11 mouse cellular contexts compared by ENCODE assay signal in the genomic region with DNA sequence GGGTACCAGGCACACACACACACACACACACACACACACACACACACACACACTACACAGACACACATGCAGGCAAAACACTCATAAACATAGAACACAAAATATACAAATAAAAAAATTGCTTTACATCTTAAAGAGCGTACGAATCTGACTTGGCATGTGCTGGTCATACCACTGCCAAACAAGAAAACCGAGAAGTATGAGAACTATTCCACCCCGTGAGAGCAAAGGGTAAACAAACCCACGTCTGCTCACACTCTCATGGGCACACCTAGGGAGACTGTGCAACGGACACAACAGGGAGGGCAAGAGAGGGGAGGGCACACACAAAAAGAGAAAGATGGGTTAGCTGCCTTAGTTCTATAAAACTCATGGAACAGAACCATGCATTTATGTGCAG. TPM values are rescaled to one million over a fixed set of nuclear protein-coding genes. Genes with fewer than 3 reads are reported as not detected.
DNase-seq lines count a peak whose midpoint lies in the region; ATAC-seq lines count a peak whose summit lies in the region.
"Had no signal": no experiment of that assay in that cellular context is flagged by ENCODE, and none has a peak within 500 bp of the region (broad histone marks: within the 10 kb centered on the region; RNA-seq: fewer than 3 reads in every experiment).

No protein-coding gene starts in this region.

- intact Hi-C loops in heart, postnatal 10 days (cut with DNase I), result no loop called here

- H3K4me3 ChIP-seq in heart, embryonic 15.5 days, result peak overlapping the region; percentile 43
- H3K4me3 ChIP-seq in hindbrain, embryonic 11.5 days (ENCODE audit: low read depth, low read length), result peak overlapping the region; percentile 25; the same call in 1 of the 2 replicates
- H3K4me3 ChIP-seq in midbrain, embryonic 16.5 days (ENCODE audit: low read depth, low read length), result peak overlapping the region; percentile 45
- H3K4me3 ChIP-seq: erythroblast, embryonic 14.5 days had no signal

- peaks cover 32% of the 10 kb centered on the region for H3K36me3 ChIP-seq in heart, embryonic 15.5 days
- H3K36me3 ChIP-seq in hindbrain, embryonic 11.5 days (ENCODE audit: control insufficient read depth, insufficient read depth, low read length), result peaks cover 19% of the 10 kb centered on the region
- peaks cover 10% of the 10 kb centered on the region; the same call in 1 of the 2 replicates for H3K36me3 ChIP-seq in midbrain, embryonic 16.5 days (ENCODE audit: control insufficient read depth, insufficient read depth, low read length)

- H3K27me3 ChIP-seq in heart, embryonic 15.5 days, result no peaks in the 10 kb centered on the region
- no peaks in the 10 kb centered on the region for H3K27me3 ChIP-seq in hindbrain, embryonic 11.5 days (ENCODE audit: control insufficient read depth, insufficient read depth, low read length)
- H3K27me3 ChIP-seq in midbrain, embryonic 16.5 days (ENCODE audit: control insufficient read depth, insufficient read depth, low read depth, low read length), result no peaks in the 10 kb centered on the region

- DNase-seq in heart, postnatal 10 days, result no peak
- DNase-seq in NIH3T3 (ENCODE audit: low read depth) (peak; percentile 85), liver (no peak)
- DNase-seq in hindbrain, embryonic 11.5 days (ENCODE audit: low spot score), result no peak
- DNase-seq in adrenal gland, adult 2 months, result no peak
- DNase-seq in kidney, postnatal 10 days, result no peak
- DNase-seq: kidney, postnatal 4 days had no signal

- peaks cover 35% of the 10 kb centered on the region for H3K4me1 ChIP-seq in heart, embryonic 15.5 days (replicated peaks)
- H3K4me1 ChIP-seq in hindbrain, embryonic 11.5 days (replicated peaks; ENCODE audit: control insufficient read depth, insufficient read depth, low read length), result peaks cover 10% of the 10 kb centered on the region
- H3K4me1 ChIP-seq in midbrain, embryonic 16.5 days (ENCODE audit: control insufficient read depth, insufficient read depth, low read length), result peaks cover 33% of the 10 kb centered on the region

- 31% methylated on average over 6 of the region's 6 CpGs for WGBS in heart, embryonic 15.5 days
- WGBS in hindbrain, embryonic 11.5 days, result 65% methylated on average over 6 of the region's 6 CpGs
- WGBS in midbrain, embryonic 16.5 days, result 60% methylated on average over 6 of the region's 6 CpGs

- no peak overlapping the region for H3K9ac ChIP-seq in heart, embryonic 15.5 days
- no peak overlapping the region; the same call in 1 of the 2 replicates for H3K9ac ChIP-seq in hindbrain, embryonic 11.5 days (ENCODE audit: low read depth, low read length)
- peak overlapping the region; percentile 83 for H3K9ac ChIP-seq in midbrain, embryonic 16.5 days (ENCODE audit: low read depth, low read length)

- H3K4me2 ChIP-seq in heart, embryonic 15.5 days, result peak overlapping the region; percentile 76
- H3K4me2 ChIP-seq in hindbrain, embryonic 11.5 days (replicated peaks; ENCODE audit: low read depth, low read length), result peak overlapping the region; percentile 43
- H3K4me2 ChIP-seq in midbrain, embryonic 16.5 days (ENCODE audit: low read length), result peak overlapping the region; percentile 94

- ATAC-seq in heart, embryonic 15.5 days (replicated peaks; ENCODE audit: insufficient number of reproducible peaks, insufficient read depth, low FRiP score, low read depth), result no peak
- ATAC-seq in hindbrain, embryonic 11.5 days (ENCODE audit: low FRiP score), result no peak
- ATAC-seq in midbrain, embryonic 16.5 days, result no peak

- peak overlapping the region; percentile 86 for H3K27ac ChIP-seq in heart, embryonic 15.5 days
- 0 out of 2 replicates have a peak overlapping the region, but pooled peaks have one; percentile 100 for H3K27ac ChIP-seq in hindbrain, embryonic 11.5 days (ENCODE audit: low read depth, low read length)
- H3K27ac ChIP-seq in midbrain, embryonic 16.5 days (ENCODE audit: low read length), result peak overlapping the region; percentile 98

- 0 out of 2 replicates have a peak, but pooled peaks cover 3% of the 10 kb centered on the region for H3K9me3 ChIP-seq in heart, embryonic 15.5 days (replicated peaks)
- H3K9me3 ChIP-seq in hindbrain, embryonic 11.5 days (ENCODE audit: control insufficient read depth, low read length), result no peaks in the 10 kb centered on the region
- H3K9me3 ChIP-seq in midbrain, embryonic 16.5 days (replicated peaks; ENCODE audit: control insufficient read depth, low read length, poor library complexity, severe bottlenecking), result no peaks in the 10 kb centered on the region

RNA-seq across cellular contexts. Expression of gene Ddr1, which starts 7.7 kb away (rescaled TPM):
- 109 and 125 TPM in 2 replicates for polyA plus RNA-seq in heart, embryonic 15.5 days (2015; fragmentation: Nextera tagmentation; extraction: Ambion mirVana)
- 10 to 100 TPM; 56.8 to 66.6 TPM for total RNA-seq in heart, postnatal 10 days (2021)
- 69.9 and 78.8 TPM in 2 replicates for polyA plus RNA-seq in hindbrain, embryonic 11.5 days (2014; fragmentation: Nextera tagmentation; extraction: Ambion mirVana)
- 87.8 and 103 TPM in 2 replicates for polyA plus RNA-seq in midbrain, embryonic 16.5 days (2015; fragmentation: Nextera tagmentation; extraction: Ambion mirVana)
- 10 to 100 TPM; 30.0 to 58.8 TPM for total RNA-seq in adrenal gland, adult 2 months (2021)
- 58.0 and 61.6 TPM in 2 replicates for polyA plus RNA-seq in adrenal gland, adult 2 months (2012; rRNA removed)
- polyA plus RNA-seq: erythroblast, embryonic 14.5 days had no signal

RNA-seq across cellular contexts. Expression of gene Gtf2h4, which starts 23.2 kb away (rescaled TPM):
- polyA plus RNA-seq in heart, embryonic 15.5 days (2015; fragmentation: Nextera tagmentation; extraction: Ambion mirVana), result 21.3 and 28.7 TPM in 2 replicates
- total RNA-seq in heart, postnatal 10 days (2021), result 10 to 100 TPM; 15.5 to 18.7 TPM
- polyA plus RNA-seq in hindbrain, embryonic 11.5 days (2014; fragmentation: Nextera tagmentation; extraction: Ambion mirVana), result 37.8 and 41.4 TPM in 2 replicates
- polyA plus RNA-seq in midbrain, embryonic 16.5 days (2015; fragmentation: Nextera tagmentation; extraction: Ambion mirVana), result 26.5 and 27.3 TPM in 2 replicates
- 10 to 100 TPM; 18.6 to 25.3 TPM for total RNA-seq in adrenal gland, adult 2 months (2021)
- polyA plus RNA-seq in adrenal gland, adult 2 months (2012; rRNA removed), result 22.5 and 23.4 TPM in 2 replicates

RNA-seq across cellular contexts. Expression of gene Vars2, which starts 29.3 kb away (rescaled TPM):
- polyA plus RNA-seq in heart, embryonic 15.5 days (2015; fragmentation: Nextera tagmentation; extraction: Ambion mirVana), result 11.1 and 16.2 TPM in 2 replicates
- 10 to 100 TPM; 25.2 to 34.0 TPM for total RNA-seq in heart, postnatal 10 days (2021)
- 6.9 and 8.7 TPM in 2 replicates for polyA plus RNA-seq in hindbrain, embryonic 11.5 days (2014; fragmentation: Nextera tagmentation; extraction: Ambion mirVana)
- polyA plus RNA-seq in midbrain, embryonic 16.5 days (2015; fragmentation: Nextera tagmentation; extraction: Ambion mirVana), result 15.1 and 15.3 TPM in 2 replicates
- 10 to 100 TPM; 36.4 to 38.6 TPM for total RNA-seq in adrenal gland, adult 2 months (2021)
- polyA plus RNA-seq in adrenal gland, adult 2 months (2012; rRNA removed), result 75.5 and 77.3 TPM in 2 replicates

RNA-seq across cellular contexts. Expression of gene Mucl3, which starts 53.2 kb away (rescaled TPM):
- polyA plus RNA-seq in heart, embryonic 15.5 days (2015; fragmentation: Nextera tagmentation; extraction: Ambion mirVana), result 0.22 and 0.23 TPM in 2 replicates
- not detected for total RNA-seq in heart, postnatal 10 days (2021)
- polyA plus RNA-seq in hindbrain, embryonic 11.5 days (2014; fragmentation: Nextera tagmentation; extraction: Ambion mirVana), result 0.32 TPM in 1 of 2 replicates, not detected in the other
- polyA plus RNA-seq in midbrain, embryonic 16.5 days (2015; fragmentation: Nextera tagmentation; extraction: Ambion mirVana), result 0.07 and 0.14 TPM in 2 replicates
- not detected for total RNA-seq in adrenal gland, adult 2 months (2021)
- polyA plus RNA-seq in adrenal gland, adult 2 months (2012; rRNA removed), result 0.18 TPM in 1 of 2 replicates, not detected in the other
- polyA plus RNA-seq: erythroblast, embryonic 14.5 days; liver, embryonic 16.5 days had no signal

Comparison
In these comparisons a context has a peak if more than half of its experiments do, and no peak if none do; other contexts are left out.
1. H3K4me2 ChIP-seq: peak in every context shown above with its lines; median percentile 94 in midbrain, embryonic 16.5 days; 76 in heart, embryonic 15.5 days; 43 in hindbrain, embryonic 11.5 days.